Mouse (Mus musculus): ENCODE measurements around the gene Tns4. TPM values are rescaled to one million over a fixed set of nuclear protein-coding genes. Genes with fewer than 3 reads are reported as not detected.
A peak's percentile ranks its signal among the peaks of the same experiment; 100 is the strongest.

The Tns4 gene
- under 1 TPM; 0.30 to 0.58 (median 0.51) TPM for polyA plus RNA-seq (2017; shearing (Covaris generic))

DNA sequence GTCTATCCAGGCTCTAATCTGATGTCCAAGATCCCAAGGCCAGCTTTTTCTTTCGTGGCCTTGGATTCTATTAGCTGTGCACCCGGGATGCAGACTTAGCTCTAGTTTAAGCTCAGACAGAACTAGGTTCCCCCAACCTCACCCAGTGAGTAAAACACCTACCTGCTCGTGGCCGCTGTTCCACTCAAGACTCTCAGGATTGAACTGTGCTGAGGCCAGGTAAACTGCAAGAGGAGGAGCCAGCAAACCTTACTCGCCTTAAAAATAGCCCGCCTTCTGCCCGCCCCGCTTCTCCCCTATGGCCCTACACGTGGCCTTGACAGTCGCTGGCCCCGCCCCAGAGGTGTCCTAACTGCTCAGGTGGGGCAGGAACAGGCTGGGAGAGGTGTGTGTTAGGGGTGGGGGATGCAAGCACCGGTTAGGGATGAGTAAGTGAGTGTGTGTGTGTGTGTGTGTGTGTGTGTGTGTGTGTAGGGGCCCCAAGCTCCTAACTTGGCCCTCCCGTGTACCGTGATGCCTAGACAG lies at the start of gene Tns4:
Tns4 (minus strand) TSS at position 230 of the 525 bp plus-strand sequence.
- ATAC-seq: no peak

DNA sequence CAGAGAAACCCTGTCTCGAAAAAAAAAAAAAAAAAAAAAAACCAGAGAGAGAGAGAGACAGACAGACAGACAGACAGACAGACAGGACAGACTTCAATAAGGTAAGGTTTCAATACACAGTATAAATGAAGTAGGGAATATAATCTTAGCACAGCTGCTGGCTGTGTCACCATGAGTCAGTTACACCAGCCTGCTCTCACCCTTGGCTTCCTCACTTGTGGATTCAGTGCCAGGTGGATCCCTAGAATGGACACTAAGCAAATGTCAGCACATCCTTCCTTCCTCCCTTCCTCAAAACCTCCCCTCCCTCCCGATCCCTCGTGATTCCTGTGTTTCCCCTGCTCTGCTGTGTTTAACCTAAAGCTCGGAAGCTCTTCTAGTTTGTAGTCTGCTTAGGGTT lies 48.3 kb upstream of the Tns4 start:
- no peak for ATAC-seq

DNA sequence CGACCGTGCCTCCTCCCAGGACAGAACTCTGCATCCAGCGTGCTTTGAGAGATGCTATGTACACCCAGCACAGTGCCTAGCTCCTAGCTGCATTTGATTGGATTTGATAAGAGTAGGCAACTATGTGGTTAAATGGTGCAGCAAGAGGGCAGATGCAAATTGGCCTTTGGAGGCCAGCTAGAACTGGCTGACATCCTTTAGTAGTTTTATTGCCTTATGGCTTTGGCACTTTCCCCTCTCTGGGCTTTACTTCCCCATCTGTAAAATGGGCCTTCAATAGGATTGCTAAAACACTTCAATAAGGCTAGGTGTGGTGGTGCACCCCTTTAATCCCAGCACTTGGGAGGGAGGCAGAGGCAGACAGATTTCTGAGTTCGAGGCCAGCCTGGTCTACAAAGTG lies 47.9 kb upstream of the Tns4 start:
- ATAC-seq: no peak

DNA sequence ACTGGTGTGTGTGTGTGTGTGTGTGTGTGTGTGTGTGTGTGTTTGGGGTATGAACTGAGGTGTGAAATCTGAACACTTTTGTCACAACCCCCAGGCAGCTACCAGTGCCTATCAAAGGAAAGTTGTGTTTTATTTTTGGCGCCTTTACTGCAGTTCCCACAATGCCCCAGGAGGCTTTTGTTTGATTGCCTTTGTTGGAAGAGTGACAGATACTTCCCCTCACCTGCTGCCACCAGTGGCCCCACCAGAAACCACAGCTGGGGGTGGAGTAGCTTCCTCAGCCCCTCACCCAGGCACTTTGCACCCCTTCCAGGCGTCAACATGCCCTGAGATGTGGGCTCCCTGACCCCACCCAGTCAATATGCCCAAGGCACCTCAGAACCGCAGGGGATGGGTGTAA lies 47.3 kb upstream of the Tns4 start:
- ATAC-seq: peak; percentile 69

DNA sequence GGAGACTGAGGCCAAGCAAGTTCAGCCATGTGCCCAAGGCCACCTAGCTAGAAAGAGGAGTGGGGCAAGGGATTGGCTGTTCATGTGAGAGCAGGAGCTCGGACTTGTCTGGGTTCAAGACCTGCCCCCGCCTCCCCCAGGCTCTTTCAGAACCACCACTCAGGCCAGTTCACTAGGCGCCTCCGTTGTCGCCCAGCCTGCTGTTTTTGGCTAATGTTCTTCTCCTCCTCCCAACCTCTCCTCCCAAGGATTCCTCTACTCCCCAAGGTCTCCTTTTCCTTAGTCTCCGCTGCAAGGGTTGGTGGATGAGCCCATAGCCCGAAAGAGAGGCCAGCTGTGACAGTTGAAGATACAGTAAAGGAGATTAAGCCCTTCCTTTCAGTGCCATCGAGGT lies 45.9 kb upstream of the Tns4 start:
- no peak for ATAC-seq

DNA sequence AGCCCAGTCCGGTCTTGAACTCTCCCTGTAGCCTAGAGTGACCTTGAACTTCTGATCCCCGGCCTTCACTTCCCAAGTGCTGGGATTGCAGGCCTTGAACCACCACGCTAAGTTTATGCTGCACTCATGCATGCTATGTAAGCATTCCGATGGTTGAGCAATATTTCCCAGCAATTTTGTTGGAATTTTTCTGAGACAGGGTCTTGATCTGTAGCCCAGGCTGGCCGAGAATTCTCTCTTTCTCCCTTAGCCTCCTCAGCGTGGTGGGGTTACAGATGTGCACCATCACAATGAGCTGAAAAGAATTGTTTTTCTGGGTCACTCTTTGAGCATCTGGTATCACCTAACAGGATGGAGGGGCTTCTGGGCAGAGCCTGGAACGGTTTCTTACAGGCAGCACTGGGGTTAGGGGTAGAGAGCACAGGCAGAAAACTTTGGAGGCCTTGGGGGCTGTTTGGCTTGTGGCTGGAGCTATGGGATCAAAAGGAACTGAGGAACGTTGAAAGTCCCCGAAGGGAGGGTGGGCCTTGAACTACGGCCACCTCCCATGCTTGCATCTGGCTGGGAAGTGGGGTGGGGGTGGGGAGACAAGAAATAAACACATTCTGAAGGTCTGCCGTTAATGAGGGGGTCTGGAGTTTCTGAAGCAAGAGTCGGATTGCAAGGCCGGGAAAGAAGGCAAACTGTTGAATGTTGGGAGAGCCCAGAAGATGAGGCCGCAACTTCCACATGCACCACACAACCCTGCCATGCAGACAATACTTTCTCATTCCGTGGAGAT lies 45.4 kb upstream of the Tns4 start:
- ATAC-seq: no peak

DNA sequence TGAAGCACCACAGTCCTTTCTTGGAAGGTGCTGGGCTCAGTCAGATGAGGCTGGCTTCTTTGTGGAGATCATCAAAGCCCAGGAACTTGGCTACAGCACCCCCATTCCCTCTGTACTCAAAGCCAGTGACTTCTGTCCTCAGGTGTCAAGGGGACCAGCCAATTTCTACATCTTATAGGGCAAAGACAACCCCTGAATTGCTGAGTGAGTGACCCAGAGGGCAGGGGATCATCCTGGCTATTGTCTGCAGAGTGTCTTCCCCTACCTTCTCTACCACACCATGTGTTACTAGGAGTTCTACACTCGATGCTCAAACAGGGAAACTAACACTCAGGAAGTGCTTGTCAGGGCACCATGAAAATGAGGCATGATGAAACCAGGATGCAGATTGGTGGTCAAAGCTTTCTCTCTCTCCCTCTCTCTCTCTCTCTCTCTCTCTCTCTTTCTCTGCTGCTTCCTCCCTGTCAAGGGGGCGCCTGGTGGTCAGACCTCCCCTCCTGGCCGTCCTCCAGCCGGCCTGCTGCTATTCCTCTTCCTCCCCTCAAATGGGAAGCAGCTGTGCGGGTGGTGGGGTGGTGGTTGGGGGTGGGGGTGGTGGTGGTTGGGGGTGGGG lies 44.3 kb upstream of the Tns4 start:
- ATAC-seq: no peak

DNA sequence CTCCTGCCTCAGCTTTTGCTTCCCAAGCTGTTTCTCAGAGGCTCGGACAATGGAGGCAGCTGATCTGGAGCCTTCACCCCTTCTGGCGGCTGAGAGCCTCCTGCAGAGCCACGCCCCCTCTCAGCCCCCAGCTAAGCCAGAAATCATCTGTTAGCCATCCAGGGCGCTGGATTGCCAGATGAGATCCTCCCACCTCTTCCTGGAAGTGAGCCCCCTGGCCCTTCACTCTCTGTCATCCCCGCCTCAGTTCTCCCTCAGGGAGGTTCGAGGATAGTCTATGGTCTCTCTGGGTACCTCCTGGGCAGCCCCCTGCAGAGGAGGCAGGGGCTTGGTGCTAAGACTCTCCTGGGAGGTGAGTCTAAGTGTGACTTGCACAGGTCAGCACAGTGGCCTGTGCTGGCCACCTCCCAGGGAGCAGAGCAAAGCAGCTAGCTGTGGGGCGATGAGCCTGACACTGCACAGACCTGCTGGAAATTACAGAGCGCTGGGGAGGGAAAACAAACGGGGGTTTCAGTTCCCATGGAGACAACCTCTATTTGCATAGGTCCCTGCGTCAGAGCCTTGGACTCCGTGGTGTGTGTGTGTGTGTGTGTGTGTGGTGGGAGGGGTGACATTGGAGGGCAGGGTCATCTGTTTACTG lies 43.1 kb upstream of the Tns4 start:
- peak; percentile 15 for ATAC-seq

DNA sequence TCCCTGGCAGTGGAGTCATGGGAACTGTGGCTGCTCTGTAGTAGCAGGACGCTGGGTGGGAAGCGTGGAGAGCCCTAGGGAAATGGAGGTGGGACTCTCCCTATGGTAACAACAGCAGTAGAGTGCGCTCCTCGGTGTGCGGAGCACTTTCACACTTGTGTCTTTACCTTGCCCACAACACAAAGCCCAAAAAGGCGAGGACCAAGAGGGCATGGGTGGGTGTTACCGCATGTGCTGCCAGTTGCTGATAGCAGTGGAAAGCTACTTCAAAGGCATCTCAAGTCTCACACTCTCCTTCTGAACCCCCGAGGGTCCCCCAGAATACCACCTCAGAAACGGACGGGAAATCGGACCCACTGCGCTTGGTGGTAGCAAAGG lies 42.3 kb upstream of the Tns4 start:
- ATAC-seq: peak; percentile 27

DNA sequence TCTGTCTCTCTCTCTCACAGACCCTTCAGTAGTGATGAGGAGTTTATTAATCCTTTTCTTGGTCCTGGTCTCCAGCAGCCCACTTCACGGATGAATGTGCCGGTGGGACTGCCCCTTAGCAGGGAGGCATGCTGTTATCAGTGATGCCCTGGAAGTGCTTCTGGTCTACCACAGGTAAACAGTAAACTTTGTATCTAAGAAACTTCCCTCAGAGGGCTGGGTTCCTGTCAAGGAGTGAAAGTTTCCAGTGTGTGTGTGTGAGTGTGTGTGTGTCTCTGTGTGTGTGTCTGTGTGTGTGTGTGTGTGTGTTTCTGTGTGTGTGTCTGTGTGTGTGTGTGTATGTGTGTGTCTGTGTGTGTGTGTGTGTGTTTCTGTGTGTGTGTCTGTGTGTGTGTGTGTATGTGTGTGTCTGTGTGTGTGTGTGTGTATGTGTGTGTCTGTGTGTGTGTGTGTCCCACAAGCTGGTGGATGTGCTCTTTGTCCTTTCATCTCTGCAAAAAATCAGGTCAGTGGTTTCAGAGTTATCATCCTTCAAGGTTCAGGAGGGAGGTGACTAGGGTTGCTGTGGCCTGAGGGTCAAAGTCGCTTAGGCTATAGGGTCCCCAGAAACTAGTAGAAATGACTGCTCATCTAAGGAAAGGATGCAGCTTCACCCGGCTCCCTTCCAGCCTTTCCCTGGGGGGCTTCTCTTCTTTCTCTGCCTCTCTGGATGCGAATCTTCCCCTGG lies 41.8 kb upstream of the Tns4 start:
- peak; percentile 78 for ATAC-seq

DNA sequence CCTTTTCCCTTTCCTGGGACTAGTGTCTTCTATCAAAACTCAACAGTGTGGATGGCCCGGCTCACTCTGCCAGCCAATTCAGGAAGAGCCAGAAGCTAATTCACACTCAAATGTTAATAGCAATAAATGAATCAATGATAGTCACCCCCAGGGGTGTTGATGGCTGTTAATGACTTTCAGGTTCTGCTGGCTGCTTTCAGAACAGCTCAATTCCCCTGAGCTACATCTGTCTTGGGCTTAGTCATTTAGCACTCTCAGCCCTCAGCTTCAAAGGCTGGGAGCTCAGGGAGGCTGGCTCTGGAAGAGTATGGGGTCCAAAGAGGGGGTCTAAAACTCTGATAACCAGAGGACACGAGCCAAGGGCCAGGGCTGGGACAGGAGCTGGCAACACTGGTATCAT lies 40.2 kb upstream of the Tns4 start:
- ATAC-seq: no peak

DNA sequence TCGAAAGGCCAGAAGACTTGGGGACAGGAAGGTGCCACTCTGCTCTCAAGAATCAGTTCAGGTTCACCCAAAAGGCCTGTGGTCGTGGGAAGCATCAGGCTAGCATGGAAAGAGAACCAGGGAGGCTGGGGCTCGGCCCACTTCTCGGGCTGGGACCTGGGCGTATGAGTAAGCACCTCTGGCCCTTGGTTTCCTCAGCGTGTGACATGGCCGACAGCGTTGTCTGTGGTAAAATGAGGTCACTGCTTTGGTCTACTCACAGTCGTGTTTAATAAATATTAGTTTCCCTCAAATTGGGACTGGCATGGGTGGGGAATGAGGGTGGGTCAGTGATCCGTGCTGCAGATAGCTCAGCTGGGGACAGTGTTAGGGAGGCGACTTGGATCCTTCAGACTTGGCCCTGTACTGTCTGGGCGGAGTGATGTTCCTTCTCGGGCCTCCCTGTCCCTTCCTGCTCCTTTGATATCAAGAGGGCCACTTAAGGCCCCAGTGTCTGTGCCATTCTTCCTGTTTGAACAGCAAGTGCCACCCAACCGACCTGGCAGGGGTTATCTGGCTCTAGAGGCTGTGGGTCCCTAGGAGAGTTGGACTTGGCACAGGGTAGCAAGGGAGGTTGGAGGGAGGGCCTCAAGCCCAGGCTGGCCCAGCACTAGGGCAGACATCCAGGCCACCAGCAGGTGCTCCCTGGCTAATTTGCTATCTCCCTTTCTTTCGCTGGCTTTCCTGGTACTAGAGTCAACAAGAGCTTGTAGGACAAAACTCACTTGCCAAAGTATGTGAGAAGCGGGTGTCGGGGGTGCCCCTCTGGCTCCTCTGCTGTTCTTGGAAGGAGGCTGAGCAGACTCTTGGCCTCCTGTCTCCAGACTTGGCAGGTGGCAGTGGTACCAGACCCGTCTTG lies 38.9 kb upstream of the Tns4 start:
- no peak for ATAC-seq

DNA sequence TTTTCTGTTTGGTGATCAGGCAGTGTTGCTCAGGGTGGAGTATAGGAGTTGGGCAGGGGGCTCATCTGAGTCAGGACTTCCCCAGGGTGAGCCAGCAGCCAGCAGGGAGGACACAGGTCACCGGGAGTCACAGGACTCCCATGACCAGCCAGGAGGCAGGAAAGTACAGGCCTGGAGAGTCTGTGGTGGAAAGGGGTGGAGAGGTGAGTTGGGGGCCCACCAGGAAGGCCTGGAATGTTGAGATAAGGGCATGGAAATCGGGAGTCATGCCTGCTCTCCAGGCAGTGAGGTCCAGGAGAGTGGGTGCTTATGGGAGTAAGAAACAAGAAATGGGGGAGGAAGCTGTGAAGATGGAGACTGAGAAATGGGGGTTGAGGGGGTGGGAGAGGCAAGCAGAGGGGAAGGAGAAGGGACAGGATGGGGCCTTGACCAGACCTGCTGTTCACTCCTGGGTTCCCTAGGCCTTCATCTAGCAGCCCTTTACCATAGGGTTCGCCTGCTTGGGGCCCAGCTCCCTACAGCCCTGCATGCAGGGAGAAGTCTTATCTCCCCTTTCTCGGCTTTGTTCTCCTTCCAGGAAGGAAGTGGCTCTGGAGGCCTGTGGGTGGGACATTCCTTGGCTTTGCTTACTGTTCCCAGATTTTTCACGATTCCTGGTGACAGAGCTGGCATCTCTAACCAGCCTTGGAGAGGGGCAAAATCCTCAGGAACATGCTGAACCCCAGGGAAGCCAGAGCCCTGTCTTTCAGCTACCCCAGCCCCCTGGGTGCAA lies 37.6 kb upstream of the Tns4 start:
- ATAC-seq: no peak

DNA sequence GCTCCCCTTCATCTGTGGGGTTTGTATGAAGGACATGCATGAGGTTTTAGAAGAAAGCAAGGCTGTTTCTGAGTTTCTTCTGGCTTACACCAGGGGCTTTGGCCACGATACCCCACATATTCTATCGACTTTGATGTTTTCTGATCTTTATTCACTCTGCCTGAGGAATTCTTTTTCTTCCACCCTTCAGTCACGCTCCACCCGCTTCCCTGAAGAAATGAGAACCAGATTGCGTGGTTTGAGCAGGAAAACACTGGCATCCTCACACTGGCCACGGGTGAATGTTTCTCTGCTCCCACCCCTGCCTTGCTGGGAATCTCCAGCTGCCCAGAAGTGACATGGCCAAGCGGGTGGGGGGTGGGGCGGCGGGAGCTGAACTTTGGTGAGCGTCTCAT lies 35.5 kb upstream of the Tns4 start:
- ATAC-seq: no peak

DNA sequence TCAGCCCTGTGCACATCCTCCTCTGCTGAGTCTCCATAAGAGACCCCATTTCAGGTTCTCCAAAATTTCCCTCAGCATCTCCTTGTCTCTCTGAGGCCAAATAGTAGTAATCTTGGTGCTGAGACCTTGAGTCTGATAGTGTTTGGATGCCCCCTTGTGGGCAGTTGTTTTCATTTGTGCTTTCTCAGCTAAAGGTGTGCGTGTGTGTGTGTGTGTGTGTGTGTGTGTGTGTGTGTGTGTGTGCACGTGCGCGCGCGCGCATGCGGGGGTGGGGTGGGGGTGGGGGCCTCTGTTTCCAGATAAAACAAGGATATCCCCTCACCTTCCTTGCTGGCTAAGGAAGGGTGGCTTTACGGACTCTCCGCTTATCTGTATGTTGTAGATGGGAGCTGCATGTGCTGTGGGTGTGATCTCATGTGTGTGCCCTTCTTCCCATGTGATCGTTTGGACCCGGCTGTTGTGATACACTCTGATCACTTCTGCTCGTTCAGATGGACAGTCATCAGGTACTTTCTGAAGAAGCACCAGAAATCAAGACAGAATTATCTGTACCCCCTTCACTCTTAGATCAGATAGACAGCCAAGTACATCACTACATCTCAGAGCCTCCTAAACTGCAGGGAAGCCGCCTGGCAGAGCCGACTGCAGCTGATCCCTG lies 35.0 kb upstream of the Tns4 start:
- peak; percentile 21 for ATAC-seq

DNA sequence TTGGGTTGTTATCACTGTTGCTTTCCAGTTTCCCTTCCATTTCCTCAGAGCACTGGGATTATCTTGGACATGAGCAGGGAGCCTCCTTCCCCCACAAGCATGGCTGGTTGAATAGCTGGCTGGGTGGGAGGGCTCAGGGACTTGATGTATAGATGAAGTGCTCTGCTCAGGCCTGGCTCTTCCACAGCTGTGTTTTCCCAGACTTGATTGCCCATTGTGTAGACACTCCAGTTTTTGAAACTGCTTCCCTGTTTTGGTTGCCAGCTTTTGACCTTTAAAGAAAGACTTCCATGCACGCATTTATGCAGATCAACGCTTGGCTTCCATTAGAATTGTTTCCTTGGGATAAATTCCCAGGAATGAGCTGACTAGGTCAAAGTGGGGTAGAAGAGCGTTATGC lies 33.6 kb upstream of the Tns4 start:
- no peak for ATAC-seq

DNA sequence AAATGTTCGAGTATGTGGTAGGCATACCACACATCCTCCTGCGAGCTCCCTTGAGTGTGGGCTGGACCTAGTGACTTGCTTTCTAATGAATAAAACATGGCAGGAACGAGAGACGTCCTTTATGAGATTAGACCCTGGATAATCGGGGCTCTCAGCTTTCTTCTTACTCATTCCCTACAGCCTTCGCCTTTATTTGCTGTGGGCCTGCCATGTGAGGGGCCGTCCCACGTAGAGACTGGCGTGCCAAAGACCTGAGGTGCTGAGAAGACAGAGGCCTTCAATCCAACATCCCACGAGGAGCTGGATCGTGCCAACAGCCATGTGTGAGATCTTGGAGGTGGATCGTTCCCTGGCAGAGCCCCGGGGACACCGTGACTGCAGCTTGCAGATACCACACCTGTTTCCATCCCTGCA lies 32.1 kb upstream of the Tns4 start:
- no peak for ATAC-seq

DNA sequence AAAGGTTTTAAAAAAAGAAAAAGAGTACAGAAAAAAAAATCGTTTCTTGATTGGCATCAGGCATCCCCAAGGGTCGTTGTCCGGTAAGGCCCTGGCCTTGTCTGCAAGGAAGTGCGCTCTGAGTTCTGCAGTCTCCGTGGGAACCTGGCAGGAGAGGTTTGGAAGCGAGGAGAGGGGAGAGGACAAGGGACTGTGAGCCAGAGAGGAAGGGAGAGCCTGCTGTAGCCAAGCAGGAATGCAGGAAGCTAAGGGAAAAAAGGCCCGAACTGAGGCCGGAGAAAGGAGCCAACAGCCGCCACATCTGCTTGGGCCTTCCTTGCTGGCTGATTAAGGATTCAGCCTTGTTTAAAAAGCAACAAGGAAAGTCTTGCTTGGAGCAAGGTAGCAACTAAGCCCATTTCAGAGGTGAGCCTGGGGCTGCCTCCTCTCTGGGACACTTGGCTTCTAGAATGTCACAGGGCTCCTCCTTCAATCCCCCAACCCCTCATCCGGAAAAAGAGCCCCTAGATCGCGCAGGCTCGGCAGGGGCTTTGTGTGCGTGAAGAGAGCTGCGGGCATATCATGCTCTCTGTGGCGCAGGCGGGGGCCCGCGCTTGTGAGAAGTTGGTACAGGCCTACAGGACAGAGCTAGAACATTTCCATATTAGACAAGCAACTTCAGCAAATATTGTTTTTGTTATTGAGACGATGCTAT lies 31.6 kb upstream of the Tns4 start:
- no peak for ATAC-seq

DNA sequence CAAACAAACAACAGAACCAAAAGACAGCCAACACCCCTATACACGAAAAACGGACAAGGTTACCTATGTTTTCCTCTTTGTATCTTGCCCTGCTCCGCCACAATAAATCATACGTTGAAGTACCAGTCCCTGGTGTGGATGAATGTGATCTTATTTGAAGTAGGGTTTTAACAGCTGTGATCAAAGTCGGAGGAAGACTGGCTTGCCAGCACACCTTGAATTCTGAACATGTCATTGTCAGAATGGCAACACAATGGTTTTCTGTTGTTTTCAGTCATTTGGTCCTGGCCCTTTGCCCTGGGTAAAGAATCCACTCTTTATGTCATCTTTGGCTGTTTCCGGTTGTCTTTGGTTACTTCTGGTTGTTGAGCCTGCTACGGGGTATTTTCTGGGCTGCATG lies 29.9 kb upstream of the Tns4 start:
- no peak for ATAC-seq

DNA sequence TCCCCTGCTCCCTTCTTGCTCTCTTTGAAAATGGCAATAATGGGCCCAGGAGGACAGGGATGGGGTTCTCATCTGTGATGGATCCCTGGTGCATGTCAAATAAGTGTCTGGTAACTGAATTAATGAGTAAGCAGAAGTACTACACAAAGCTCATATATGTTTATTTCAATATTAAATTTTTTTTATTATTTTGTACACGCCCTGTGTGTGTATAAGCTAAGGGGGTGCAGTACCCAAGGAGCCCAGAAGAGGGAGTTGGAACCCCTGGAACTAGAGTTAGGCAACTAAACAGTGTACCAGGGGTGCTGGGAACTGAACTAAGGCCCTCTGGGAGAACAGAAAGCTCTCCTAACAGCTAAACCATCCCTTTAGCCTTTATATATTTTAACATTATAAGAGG lies 29.3 kb upstream of the Tns4 start:
- ATAC-seq: no peak

All from inflammation-experienced regulatory T-cells, adult 6 months (primary cell).